Comparison of ENCODE assay signal across 31 mouse cellular contexts in genomic region chr6:29021501-29021900, GRCm38 (mm10). TPM values are rescaled to one million over a fixed set of nuclear protein-coding genes. Genes with fewer than 3 reads are reported as not detected.
"Had no signal": no experiment of that assay in that cellular context is flagged by ENCODE, and none has a peak within 500 bp of the region (broad histone marks: within the 10 kb centered on the region; RNA-seq: fewer than 3 reads in every experiment).

No protein-coding gene starts in this region.

- H3K27ac ChIP-seq: heart, adult 2 months; heart, embryonic 13.5 days; heart, embryonic 15.5 days; hindbrain, embryonic 13.5 days; hindbrain, embryonic 15.5 days; hindbrain, postnatal 0 days; kidney, embryonic 15.5 days; kidney, postnatal 0 days; limb, embryonic 10.5 days; limb, embryonic 12.5 days; liver, embryonic 13.5 days; liver, embryonic 15.5 days had no signal

- H3K4me1 ChIP-seq: liver, embryonic 15.5 days had no signal

- H3K4me3 ChIP-seq: heart, adult 2 months; heart, embryonic 13.5 days; heart, embryonic 15.5 days; hindbrain, embryonic 13.5 days; hindbrain, embryonic 15.5 days; kidney, embryonic 15.5 days; limb, embryonic 10.5 days; limb, embryonic 12.5 days; liver, embryonic 13.5 days; liver, embryonic 15.5 days had no signal

- H3K9me3 ChIP-seq: heart, embryonic 13.5 days; heart, embryonic 15.5 days; hindbrain, embryonic 13.5 days; hindbrain, embryonic 15.5 days; kidney, embryonic 15.5 days; limb, embryonic 10.5 days; limb, embryonic 12.5 days; liver, embryonic 13.5 days; liver, embryonic 15.5 days had no signal

- DNase-seq: gastrocnemius, postnatal 14 days; gastrocnemius, postnatal 36 days; heart, adult 2 months; heart, postnatal 14 days; heart, postnatal 36 days; kidney, adult 11 months; kidney, adult 2 months; kidney, adult 9 months; kidney, postnatal 14 days; kidney, postnatal 36 days; layer of hippocampus, adult 9-11 months; layer of hippocampus, postnatal 36 days; liver; liver, embryonic 13.5 days had no signal

- H3K9ac ChIP-seq: heart, embryonic 13.5 days; heart, embryonic 15.5 days; hindbrain, embryonic 13.5 days; hindbrain, embryonic 15.5 days; kidney, embryonic 15.5 days; limb, embryonic 12.5 days; liver, embryonic 13.5 days; liver, embryonic 15.5 days had no signal

- H3K36me3 ChIP-seq: heart, embryonic 13.5 days; heart, embryonic 15.5 days; hindbrain, embryonic 13.5 days; hindbrain, embryonic 15.5 days; kidney, embryonic 15.5 days; limb, embryonic 10.5 days; limb, embryonic 12.5 days; liver, embryonic 13.5 days; liver, embryonic 15.5 days had no signal

RNA-seq across cellular contexts. Expression of gene Lep, which starts 38.5 kb away (rescaled TPM):
- polyA plus RNA-seq: heart, embryonic 11.5 days; heart, embryonic 13.5 days; heart, embryonic 15.5 days; heart, postnatal 0 days; hindbrain, embryonic 11.5 days; hindbrain, embryonic 13.5 days; hindbrain, embryonic 15.5 days; hindbrain, postnatal 0 days; intestine, embryonic 14.5 days; intestine, embryonic 16.5 days; kidney, embryonic 15.5 days; kidney, postnatal 0 days; limb, embryonic 10.5 days; limb, embryonic 12.5 days; limb, embryonic 14.5 days; liver, embryonic 11.5 days; liver, embryonic 13.5 days; liver, embryonic 15.5 days had no signal
